Mouse (Mus musculus): ENCODE measurements at regions not wholly inside any gene's neighbourhood (a gene's known extent, or its start where the extent isn't known, plus 50 kb on each side); places are given as distances from the start of the nearest gene placed in this dataset.

DNA sequence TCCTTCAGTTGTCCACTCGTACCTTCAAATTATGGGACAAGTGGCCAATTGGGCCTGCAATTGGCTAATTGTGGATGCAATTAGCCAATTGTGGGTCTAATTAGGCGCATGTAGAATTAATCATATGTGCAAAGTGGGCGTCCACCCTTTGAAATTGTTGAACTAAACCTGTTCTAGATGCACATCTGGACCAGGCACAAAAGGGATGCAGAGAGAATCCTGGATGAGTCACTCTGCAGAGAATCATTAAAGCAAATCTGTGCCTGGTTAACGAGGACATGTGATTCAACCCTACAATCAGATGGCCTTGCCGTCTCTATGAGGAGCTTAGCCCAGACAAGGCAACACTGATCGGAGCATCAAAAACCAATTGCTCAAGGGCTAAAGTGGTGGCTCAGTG, 393.0 kb upstream of the 3110018I06Rik start:
- no peak for DNase-seq (ENCODE audit: low read depth, low spot score)
- in situ Hi-C loops (cut with MboI; ENCODE audit: low pct_unique_long_range_greater_than_20kb) = no loop called here
- TF ChIP-seq CTCF (IDR thresholded peaks at IDR 0.05) = no peak
- no peak for ATAC-seq
- CTCF ChIA-PET = no interaction called here
- POLR2A ChIA-PET = no interaction called here
- H3K27me3 ChIP-seq = no peaks in the 10 kb centered on the region

DNA sequence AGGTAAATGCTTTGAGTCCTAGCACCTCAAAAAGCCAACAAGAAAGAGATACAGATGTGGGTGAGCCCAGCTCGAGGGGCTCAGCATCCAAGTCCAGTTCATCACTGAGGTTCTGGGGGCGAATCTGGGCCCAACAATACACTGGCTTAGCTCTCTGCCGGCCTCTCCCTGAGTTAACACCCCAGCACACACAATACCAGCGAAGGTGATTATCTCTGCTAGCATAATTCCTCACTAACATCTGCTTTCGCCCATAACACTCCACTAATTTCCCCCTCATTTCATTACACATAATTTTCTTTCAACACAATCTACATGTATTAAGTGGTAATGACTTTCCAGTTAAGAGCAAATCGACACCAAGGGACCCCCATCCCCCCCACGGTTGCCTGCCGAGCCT, 383.9 kb upstream of the 3110018I06Rik start:
- ATAC-seq (no peak), DNase-seq (ENCODE audit: low read depth, low spot score) (no peak)
- CTCF ChIA-PET = no interaction called here
- POLR2A ChIA-PET = no interaction called here
- no peak for TF ChIP-seq CTCF (IDR thresholded peaks at IDR 0.05)
- H3K27me3 ChIP-seq = peaks cover 6% of the 10 kb centered on the region
- in situ Hi-C loops (cut with MboI; ENCODE audit: low pct_unique_long_range_greater_than_20kb) = no loop called here

DNA sequence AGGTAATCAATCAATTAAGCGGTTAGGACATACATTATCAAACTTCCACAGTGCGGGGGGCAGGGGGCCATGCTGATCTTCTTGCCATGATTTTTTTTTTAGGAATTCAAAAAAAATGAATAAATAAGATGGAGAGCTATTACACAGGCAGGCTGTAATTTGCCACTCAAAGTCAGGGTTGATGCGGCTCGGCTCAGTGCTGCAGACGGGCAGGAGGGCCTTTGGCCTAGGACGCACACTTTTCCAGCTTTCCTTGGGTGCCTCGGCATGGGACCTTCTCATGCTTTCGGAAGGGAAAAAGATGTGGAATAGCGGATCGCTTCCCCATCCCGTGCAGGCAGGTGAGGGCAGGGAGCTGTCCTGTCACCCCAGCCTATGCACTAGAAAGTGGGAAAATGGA, 383.4 kb upstream of the 3110018I06Rik start:
- no peak for TF ChIP-seq CTCF (IDR thresholded peaks at IDR 0.05)
- ChIA-PET POLR2A (no interaction called here), CTCF (no interaction called here)
- DNase-seq (ENCODE audit: low read depth, low spot score) (no peak), ATAC-seq (no peak)
- peaks cover 6% of the 10 kb centered on the region for H3K27me3 ChIP-seq
- in situ Hi-C loops (cut with MboI; ENCODE audit: low pct_unique_long_range_greater_than_20kb) = no loop called here

DNA sequence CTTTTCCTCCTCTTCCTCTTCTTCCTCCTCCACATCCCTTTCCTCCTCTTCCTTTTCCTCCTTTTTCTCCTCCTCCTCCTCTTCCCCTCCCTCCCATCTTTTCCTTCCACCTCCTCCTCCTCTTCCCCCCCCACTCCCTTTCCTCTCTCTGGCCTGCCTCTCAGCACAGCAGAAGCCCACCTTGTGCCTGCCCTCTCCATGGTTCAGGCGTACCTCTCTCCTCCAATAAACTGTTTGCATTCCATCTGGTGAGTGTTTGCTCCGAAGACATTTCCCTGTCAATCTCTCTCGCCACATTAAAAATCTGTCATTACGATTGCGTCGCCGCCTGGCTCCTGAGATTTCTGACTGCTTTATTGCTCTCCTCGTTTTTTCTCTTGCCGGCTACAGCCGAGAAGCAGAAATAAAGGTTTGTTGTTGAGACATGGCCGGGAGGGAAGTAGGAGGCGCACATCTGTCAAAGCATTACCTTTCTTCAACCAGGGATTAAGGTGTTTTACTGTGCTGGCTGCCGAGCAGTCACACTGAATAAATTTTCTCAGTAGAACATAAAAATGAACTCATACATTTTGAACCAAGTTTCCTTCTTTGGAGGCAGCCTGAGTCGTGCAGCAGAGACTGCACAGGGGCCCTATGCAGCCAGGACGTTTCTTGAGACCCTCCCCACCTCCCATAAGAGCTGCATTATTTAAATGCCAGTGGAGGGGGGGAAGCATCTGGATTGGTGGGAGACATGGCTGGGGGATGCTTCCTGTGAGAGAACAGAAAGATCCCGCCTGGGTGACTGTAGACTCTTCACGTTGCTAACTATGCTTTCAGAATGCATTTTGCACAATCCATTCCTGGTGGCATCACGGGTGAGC, 376.3 kb upstream of the 3110018I06Rik start:
- in situ Hi-C loops (cut with MboI; ENCODE audit: low pct_unique_long_range_greater_than_20kb) = no loop called here
- DNase-seq (ENCODE audit: low read depth, low spot score) (no peak), ATAC-seq (no peak)
- no peak for TF ChIP-seq CTCF (IDR thresholded peaks at IDR 0.05)
- ChIA-PET POLR2A (no interaction called here), CTCF (no interaction called here)
- H3K27me3 ChIP-seq = no peaks in the 10 kb centered on the region

DNA sequence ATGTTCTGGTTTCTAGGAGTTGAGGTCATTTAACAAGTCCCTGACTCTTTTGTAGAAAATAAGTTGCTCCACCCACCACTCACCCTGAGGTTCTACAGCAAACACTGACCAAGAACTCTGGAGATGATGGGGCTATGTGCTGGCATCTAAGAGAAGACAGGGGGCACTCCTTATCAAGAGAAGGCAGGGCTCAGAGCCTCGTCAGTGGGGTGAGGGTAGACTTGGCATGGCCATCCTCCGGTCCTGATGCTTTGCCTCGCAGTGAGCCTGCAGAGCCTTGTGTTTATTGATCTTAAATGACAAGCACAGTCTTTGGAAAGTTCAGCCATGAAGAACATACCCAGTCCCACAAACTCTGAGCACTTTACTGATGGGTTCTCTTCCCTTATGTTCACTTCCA, 370.1 kb upstream of the 3110018I06Rik start:
- TF ChIP-seq CTCF (IDR thresholded peaks at IDR 0.05) = no peak
- ChIA-PET POLR2A (no interaction called here), CTCF (no interaction called here)
- DNase-seq (ENCODE audit: low read depth, low spot score) (no peak), ATAC-seq (no peak)
- in situ Hi-C loops (cut with MboI; ENCODE audit: low pct_unique_long_range_greater_than_20kb) = no loop called here
- no peaks in the 10 kb centered on the region for H3K27me3 ChIP-seq

DNA sequence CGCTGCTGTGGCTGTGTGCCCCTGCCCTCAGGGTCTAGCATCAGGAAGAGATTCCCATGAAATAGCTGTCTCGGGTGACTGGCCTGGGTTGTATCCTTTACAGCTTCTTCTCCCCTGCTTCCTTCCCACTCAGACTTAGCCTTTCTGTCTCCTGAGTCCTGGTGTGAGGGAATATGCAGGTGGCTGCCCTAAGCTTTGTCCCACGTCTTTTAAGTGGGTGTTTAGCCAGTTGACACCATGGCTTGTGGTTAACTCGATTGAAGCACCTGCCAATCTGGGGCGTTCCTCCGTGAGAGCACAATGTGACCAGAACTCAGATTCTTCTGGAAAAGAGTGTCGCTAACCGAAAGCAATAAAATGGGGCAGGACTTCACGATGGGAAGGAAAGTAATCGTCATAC, 369.4 kb upstream of the 3110018I06Rik start:
- no peaks in the 10 kb centered on the region for H3K27me3 ChIP-seq
- ChIA-PET POLR2A (no interaction called here), CTCF (no interaction called here)
- TF ChIP-seq CTCF (IDR thresholded peaks at IDR 0.05) = no peak
- ATAC-seq (no peak), DNase-seq (ENCODE audit: low read depth, low spot score) (no peak)
- in situ Hi-C loops (cut with MboI; ENCODE audit: low pct_unique_long_range_greater_than_20kb) = no loop called here

DNA sequence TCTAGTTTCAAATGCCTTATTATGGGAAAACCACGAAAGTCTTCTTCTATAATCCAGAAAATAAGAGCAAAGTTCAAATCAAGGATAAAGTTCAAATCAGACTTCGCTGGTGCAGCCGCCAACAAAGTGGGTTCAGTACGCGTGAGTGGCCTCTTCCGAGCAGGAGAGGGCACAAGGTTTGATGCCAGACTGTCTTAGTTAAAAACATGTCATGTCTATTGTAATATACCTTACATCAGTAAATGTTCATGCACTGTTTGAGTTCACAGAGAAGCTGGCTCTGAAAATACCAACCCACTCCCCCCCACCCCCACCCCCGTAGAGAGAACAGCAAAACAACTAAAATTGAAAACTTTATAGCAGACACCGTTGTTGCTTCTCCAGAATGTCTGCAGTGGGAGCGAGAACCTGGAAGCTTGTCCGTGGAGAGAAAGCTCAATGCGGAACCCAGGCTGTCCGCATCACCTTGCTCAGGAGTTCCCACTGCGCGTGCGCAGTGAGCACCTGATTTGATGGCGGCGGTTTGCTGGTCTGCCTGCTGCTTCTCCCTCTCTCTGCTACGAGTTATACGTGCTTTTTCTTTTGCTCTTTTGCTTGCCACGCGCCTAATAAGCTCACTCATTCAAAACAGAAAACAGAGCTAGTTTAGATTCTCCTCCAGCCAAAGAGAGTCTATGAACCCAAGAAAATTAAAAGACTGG, 367.8 kb upstream of the 3110018I06Rik start:
- CTCF ChIA-PET = no interaction called here
- no peaks in the 10 kb centered on the region for H3K27me3 ChIP-seq

DNA sequence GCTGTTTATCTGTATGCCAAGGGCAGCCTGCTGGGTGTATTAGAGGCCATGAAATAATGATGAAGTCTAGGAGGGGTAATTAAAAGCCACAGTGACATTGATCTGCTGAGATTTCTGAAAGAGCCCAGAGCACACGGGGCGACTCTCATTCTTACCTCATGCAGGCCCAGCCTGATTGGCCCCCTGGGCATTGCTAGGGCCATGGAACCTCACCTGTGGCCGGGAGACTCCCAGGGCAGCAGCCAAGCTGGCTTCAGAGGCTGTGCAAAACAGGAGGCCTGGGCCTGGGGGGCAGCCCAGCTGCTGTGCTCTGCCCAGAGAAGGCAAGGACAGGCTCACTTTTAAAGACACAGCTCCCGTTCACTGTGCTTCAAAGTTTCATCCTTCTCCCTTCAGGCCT, 366.4 kb upstream of the 3110018I06Rik start:
- POLR2A ChIA-PET = no interaction called here
- H3K27me3 ChIP-seq = no peaks in the 10 kb centered on the region
- in situ Hi-C loops (cut with MboI; ENCODE audit: low pct_unique_long_range_greater_than_20kb) = no loop called here
- CTCF ChIA-PET = no interaction called here
- no peak for ATAC-seq
- no peak for TF ChIP-seq CTCF (IDR thresholded peaks at IDR 0.05)
- DNase-seq (ENCODE audit: low read depth, low spot score) = no peak

More for the DNA sequence above, 367.8 kb upstream of the 3110018I06Rik start:
- in situ Hi-C loops (cut with MboI; ENCODE audit: low pct_unique_long_range_greater_than_20kb) = no loop called here
- TF ChIP-seq CTCF (IDR thresholded peaks at IDR 0.05) = no peak
- POLR2A ChIA-PET = no interaction called here
- ATAC-seq (no peak), DNase-seq (ENCODE audit: low read depth, low spot score) (no peak)

DNA sequence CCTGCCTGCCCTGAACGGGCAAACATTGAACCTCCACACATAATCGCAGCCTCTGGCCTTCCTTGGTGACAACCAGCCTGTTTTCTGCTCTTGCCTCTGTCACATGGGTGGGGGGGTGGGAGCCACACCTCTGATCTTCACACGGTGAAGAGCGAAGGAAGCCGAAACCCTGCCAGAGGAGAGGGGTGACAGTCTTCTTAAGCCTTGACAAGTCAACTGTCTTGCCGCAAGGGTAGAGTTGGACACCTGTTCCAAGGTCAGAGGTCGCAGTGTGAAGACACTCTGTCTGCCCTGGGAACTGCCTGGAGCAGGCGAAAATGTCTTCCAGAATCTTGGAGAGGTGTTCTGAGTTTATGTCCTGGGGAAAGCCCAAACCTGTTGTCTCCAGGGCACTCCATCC, 364.8 kb upstream of the 3110018I06Rik start:
- H3K27me3 ChIP-seq = no peaks in the 10 kb centered on the region
- ChIA-PET POLR2A (no interaction called here), CTCF (no interaction called here)
- ATAC-seq = no peak
- no peak for TF ChIP-seq CTCF (IDR thresholded peaks at IDR 0.05)
- in situ Hi-C loops (cut with MboI; ENCODE audit: low pct_unique_long_range_greater_than_20kb) = no loop called here
- DNase-seq (ENCODE audit: low read depth, low spot score) = no peak

DNA sequence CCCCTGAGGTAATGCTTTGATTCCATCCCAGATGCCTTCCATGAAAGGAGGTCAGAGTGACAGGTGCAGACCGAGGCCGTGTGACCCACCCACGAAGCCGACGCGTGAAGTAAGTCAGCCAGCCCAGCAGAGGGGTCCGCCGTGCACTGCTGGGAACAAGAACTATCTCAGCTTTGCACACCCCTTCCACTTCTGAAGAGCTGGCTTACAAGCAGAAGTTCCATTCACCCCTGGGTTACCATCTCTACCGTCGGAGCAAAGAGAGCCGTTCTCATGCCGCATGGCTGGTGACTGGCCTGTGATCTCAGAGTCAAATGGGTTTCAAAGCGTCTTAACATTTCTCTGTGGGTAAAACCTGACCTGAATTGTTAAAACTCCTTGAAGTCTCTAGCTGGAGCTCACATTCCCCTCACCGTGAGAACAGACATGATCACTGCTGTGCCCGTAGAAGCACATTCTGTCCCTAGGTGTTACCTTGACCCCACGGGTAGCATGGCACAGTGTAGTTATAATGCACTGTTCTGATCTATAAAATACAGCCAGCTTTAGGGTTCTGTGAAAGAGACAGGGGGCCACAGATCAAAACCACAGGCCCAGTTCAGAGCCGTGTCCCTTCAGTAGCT, 364.1 kb upstream of the 3110018I06Rik start:
- ChIA-PET POLR2A (no interaction called here), CTCF (no interaction called here)
- no peak for TF ChIP-seq CTCF (IDR thresholded peaks at IDR 0.05)
- no peak for ATAC-seq
- DNase-seq (ENCODE audit: low read depth, low spot score) = no peak
- in situ Hi-C loops (cut with MboI; ENCODE audit: low pct_unique_long_range_greater_than_20kb) = no loop called here
- H3K27me3 ChIP-seq = no peaks in the 10 kb centered on the region

DNA sequence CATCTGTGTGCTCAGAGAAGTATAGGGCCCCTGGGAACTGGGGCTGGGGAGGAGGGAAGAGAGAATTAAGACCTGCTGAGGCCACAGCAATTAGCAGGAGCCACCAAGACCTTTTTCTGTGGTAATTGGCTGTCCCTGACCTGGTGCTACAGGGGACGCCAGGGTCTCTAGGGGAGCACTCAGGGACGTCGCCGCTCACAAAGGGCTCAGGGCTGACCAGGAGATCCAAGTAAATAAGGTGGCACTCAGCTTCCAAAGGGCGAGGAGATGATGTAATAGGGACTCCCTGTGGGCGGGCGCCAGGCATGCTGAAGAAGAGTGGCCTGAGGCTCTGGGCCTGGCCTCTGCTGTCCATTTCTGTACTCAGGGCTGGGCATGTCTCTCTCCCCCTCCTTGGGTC, 363.2 kb upstream of the 3110018I06Rik start:
- DNase-seq (ENCODE audit: low read depth, low spot score) = no peak
- no peak for ATAC-seq
- no peaks in the 10 kb centered on the region for H3K27me3 ChIP-seq
- in situ Hi-C loops (cut with MboI; ENCODE audit: low pct_unique_long_range_greater_than_20kb) = no loop called here
- ChIA-PET POLR2A (no interaction called here), CTCF (no interaction called here)
- TF ChIP-seq CTCF (IDR thresholded peaks at IDR 0.05) = no peak

Data from Patski (cell line).